Mouse (Mus musculus) mesoderm, embryonic 11.5 days (tissue): ENCODE measurements at regions not wholly inside any gene's neighbourhood (a gene's known extent, or its start where the extent isn't known, plus 50 kb on each side); places are given as distances from the start of the nearest gene placed in this dataset.

Experiments
- DNase-seq: peaks from one replicate; pipeline ENCODE4 v3.0.0-alpha.2; 2012; ENCODE audit warnings: low read depth, low spot score

DNA sequence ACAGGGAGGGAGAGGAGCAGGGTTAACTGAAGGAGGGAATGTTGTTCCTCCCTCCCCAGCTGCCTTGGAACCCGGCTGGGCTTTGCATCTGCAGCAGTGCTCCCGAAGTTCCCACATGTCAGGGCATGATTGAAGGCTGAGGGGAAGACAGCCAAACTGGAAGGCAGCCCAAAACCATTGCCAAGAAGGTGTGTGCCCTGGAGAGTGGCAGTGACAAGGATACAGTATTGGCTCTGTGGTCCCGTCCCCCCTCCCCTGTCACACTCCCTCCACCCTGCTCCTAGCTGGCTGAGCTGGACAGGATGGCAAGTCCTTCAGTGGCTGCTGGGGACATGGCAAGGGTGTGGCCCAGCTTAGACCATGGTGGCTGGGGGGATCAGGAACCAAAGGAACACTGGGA is 79.1 kb downstream of the Cyp26b1 start:
- no peak for DNase-seq

GRCm38 (mm10) chr6:84508598-84508997 is 85.1 kb downstream of the Cyp26b1 start:
- no peak for DNase-seq

DNA sequence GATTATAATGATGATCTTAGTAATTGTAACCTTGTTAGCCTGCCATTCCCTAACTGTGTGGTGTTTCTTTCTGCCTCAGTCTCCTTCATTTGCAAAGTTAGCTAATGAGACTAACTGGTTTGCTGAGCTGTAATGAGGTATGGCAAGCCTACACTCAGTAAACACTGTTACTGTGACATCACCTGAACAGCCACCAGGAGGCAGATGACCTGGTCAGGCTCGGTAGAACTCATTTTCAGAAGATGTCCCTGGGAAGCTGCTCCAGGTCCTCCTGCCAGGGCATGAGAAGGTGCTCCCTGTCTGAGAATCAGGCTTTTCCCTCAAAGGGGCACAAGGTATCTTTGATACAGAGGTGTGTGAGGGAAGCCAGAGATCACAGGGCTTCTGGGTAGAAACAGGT is 87.0 kb downstream of the Cyp26b1 start:
- DNase-seq = no peak

GRCm38 (mm10) chr6:84500255-84500886 is 93.3 kb downstream of the Cyp26b1 start:
- DNase-seq = no peak

- DNase-seq = no peak
These were observed 95.6 kb downstream of the Cyp26b1 start for GRCm38 (mm10) chr6:84498076-84498475.

DNA sequence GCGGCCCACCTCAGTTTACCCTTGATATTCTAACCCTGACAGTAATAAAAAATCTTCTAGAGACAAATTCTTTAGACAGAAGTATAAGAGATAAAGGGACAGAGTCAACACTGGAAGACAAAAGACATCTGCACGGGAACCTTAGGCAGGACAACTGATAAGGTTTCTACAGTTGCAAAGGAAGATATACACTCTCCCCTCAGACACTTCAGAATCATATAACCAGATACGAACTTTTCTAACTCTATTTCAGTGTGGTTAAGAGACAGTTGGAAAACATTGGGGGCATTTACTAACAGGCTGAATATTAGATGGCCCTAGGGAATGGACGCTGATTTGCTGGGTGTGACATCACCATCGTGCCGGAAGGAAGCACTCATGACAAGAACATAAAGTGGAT is 100.0 kb downstream of the Cyp26b1 start:
- DNase-seq = no peak

GRCm38 (mm10) chr6:84493169-84493568 is 100.5 kb downstream of the Cyp26b1 start:
- DNase-seq = no peak

DNA sequence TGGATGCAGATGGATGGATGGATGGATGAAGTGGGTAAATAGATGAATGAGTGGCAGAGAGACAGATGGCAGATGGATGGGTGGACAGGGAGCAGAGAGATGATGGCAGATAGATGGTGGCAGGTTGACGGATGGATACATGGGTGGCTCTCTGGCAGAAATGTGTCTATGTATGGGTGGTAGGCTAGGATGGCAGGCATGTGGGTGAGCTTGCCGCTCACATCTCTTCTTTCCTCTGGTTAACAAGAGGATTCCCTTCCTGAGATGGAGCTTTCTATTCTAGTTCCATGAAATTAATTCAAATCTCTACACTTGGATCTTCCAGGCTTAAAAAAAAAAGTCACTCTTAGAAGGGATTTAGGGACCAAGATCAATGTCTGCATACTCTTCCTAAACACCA is 101.1 kb downstream of the Cyp26b1 start:
- DNase-seq = no peak

DNA sequence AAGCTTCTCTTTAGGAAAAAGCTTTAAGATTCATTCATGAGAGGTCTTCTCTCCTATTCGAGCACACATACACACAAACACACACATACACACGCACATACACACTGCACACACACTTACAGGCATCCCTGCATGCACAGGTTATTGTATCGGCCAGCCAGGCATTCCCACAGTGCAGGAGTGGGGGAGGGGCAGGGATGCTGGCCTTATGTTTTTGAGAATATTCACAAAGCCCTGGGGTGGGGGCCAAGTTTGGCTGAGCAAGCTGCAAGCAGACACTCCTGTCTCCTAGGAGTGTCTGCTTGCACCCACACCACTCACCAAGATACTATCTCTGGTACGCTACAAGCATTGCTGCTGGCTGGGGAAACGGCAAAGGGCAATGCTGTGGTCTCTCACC is 102.6 kb downstream of the Cyp26b1 start:
- no peak for DNase-seq

DNA sequence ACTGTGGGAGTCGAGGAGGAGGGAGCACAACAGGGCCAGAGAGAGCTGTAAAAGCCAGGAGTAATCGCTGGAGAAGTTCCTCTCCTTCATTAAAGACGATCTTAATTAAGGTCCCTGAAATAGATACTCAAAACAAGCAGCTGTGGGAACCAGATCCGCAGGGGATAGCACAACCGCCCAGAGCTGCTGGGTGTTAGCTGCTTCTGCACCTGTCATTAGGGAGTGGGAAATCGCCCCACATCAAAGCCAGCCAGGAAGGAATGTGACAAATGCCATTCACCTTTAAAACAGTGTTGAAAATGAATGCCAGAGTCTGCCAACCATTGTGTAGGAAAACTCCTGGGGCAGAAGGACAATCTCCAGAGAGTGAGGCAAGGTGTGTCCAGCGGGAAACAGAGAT is 112.5 kb downstream of the Cyp26b1 start:
- no peak for DNase-seq

- peak; percentile 67 for DNase-seq
These were observed 116.6 kb downstream of the Cyp26b1 start for GRCm38 (mm10) chr6:84477072-84477471.

DNA sequence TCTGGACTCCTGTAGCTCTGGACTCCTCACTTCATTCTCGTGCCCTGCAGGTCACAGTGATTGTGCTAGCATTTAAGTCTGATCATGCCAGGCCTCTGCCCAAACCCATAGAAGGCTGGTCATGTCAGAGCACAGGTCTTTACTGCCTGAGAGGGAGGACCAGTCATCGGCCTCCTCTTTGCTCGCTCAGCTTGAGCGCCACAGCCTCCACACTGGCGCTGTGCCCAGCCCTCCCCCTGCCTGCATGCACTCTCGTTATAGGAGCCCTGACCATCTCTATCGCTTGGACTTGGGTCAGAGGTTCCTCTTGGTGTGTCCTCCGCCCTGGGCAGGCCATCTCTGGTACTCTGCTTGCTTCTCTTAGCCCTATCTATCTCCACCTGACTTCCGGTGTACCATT is 117.2 kb downstream of the Cyp26b1 start:
- no peak for DNase-seq

GRCm38 (mm10) chr6:84474835-84475234 is 118.9 kb downstream of the Cyp26b1 start:
- no peak for DNase-seq

DNA sequence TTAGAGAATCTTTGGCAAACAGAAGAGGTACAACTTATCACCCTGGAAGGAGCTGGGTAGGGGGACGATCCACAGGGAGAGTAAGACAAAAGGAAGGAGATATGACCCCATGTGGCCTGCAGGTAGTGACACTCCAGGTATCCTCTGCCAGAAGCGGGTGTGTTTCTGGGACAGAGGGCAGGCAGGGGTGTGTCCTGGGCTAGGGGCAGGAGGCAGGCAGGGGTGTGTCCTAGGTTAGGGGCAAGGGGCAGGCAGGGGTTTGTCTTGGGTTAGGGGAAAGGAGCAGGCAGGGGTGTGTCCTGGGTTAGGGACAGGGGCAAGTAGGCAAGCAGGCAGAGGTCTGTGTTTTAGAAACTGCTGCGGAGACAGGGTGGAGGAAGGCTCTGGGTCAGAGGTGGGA is 120.5 kb downstream of the Cyp26b1 start:
- DNase-seq = no peak

GRCm38 (mm10) chr6:84472287-84472686 is 121.4 kb downstream of the Cyp26b1 start:
- no peak for DNase-seq

DNA sequence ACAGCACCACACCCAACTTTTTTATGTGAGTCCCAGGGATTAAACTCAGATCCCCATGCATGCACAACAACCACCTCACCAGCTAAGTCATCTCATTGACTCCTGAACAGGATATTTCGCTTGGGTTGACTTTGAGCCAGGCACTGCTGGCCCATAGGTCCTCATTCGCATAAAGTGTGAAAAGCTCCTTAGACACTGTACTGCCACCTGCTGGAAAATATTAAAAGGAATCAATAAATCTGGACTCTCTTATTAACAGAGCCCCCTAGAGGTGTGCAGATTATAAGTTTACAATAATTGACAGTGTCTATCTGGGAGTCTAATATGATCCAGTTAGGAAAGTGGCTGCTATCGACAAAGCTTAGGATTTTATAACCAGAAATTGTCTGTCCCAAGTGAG is 126.4 kb downstream of the Cyp26b1 start:
- no peak for DNase-seq

- peak; percentile 47 for DNase-seq
These were observed 127.5 kb downstream of the Cyp26b1 start for GRCm38 (mm10) chr6:84466223-84466622.

- DNase-seq = no peak
These were observed 128.1 kb downstream of the Cyp26b1 start for GRCm38 (mm10) chr6:84465596-84465995.

DNA sequence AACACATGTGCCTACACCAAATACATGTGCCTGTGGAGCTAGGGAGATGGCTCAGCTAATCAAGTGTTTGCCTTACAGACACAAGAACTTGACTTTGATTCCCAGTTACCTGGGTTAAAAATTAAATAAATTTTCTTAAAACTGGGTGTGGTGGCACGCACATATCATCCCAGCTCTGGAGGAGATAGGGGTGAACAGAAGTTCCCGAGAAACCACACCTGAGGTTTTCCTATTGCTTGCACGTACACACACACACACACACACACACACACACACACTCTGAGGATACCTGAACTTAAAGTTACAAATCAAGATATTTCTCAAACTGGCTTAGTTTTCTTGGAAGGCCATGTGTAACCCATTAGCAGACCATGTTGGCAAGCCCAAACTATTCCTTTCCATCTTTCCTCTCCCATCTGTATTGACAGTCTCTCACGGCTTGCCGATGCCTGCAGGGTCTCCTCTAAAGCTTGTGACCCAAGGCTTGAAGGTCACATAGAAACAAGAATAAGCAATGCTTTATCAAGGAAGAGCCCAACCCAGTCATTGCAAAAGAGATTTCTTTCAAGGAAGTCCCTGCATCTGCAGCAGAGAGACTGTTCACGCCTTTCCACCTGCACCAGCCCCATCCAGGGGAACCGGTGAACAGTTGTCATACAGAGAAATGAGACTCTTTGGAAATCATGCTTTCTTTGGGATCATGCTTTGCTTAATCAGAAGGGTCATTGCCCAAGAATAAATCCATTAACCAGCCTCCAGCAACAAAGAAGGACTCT is 129.9 kb downstream of the Cyp26b1 start:
- DNase-seq = no peak

GRCm38 (mm10) chr6:84456803-84457202 is 136.9 kb downstream of the Cyp26b1 start:
- DNase-seq = no peak

DNA sequence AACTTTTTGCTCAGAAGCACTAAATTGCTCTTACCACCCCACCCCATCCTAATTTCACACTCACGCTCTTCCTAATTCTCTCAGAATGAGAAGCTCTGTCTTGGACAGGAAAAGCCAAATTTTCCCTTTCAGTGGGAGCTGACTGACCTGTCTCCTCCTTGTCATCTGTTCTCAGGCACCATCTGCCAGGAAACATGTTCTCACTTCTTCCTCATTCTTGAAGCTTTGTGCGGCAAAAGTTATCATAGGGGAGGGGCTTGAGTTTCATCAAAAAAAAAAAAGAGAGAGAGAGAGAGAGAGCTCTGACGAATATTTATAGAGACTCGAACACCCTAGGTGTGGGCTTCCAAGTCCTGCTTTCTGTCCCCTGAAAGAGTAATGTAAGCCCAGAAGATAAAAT is 148.6 kb downstream of the Cyp26b1 start:
- no peak for DNase-seq

DNA sequence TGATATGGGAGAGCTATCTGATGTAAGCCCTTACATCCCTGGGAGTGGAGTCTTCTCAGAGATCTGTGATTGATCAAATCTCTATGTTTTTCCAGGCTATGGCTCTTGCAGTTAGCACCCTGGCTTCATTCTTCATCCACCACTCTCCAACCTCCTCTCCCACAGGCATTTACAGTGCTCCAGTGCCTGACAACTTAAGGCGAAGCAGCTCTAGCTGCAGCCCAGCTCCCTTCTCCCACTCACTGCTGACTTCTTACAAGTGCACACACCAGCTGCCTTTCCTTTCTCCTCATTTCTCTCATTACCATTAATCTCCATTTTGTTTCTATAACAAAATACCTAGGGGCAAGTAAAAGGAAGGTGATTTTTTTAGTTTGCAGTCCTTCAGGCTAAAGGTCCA is 151.0 kb downstream of the Cyp26b1 start:
- DNase-seq = no peak

DNA sequence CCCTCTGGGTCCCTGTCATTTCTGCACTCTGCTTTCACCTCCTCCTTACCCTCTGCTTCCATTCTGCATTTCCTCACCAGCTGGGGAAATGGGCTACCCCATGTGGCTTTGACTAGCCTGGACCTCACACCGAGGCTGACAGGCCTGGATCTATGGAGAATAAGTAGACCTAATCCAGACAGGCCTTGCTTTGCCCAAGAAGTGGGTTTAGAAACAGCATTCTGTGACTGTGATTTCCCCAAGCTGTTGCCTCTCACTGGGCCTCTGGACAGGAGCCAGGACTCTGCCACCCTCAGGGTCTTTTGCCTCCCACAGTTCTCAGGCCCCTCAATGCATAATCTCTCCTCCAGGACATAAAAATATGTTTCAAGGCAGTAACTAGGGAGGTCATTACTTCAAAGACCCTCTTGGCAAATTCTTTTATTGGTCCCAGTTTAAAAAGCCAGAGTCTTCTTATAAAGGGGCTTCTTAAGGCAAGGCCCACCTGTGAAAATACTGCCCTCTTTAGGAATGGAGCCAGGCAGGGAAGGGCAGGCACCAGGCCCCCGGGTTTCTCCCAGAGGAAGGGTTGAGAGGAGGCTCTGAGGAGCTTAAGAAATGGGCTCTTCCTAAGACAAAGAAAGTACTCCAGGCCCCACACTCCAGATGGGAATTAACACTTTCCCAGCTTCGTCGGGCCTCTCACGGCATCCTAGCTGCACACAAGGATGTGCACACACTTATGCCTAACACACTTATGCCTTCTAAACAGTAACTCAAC is 151.8 kb downstream of the Cyp26b1 start:
- no peak for DNase-seq
